In the genomic region with DNA sequence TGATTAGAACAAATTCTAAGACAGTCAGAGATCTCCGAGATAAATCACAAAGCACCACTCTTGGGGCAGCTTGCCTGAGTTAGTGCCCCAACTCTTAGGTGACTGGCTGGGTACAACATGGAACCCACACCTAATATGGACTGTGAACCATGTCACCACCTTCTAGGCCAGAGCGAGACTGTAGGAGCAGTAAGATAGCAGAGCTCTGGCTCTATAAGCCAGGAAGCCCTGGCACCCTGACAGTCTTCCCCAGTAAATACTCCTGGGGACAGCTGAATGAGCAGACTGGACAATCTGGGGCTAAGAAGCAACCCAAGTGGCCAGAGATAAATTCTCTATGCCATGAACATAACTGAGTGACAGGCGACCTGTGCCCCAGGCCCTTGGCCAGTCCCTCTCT, we compare ENCODE assay signal across 19 mouse cellular contexts.
"Had no signal": no experiment of that assay in that cellular context is flagged by ENCODE, and none has a peak within 500 bp of the region (broad histone marks: within the 10 kb centered on the region; RNA-seq: fewer than 3 reads in every experiment).

No protein-coding gene starts in this region.

- H3K36me3 ChIP-seq: midbrain, embryonic 12.5 days; neural tube, embryonic 13.5 days; neural tube, embryonic 15.5 days had no signal

- H3K27me3 ChIP-seq: midbrain, embryonic 12.5 days; neural tube, embryonic 13.5 days; neural tube, embryonic 15.5 days had no signal

- H3K9ac ChIP-seq: lung, embryonic 14.5 days; midbrain, embryonic 12.5 days; neural tube, embryonic 13.5 days; neural tube, embryonic 15.5 days had no signal

- H3K27ac ChIP-seq: midbrain, embryonic 10.5 days; midbrain, embryonic 12.5 days; neural tube, embryonic 13.5 days; neural tube, embryonic 15.5 days had no signal

- DNase-seq: lung, adult 18-20 months; lung, embryonic 14.5 days; lung, postnatal 10 days; lung, postnatal 4 days; midbrain, embryonic 14.5 days; retina, postnatal 1 day; right cerebral cortex, adult 18-20 months; right cerebral cortex, postnatal 25 days; right cerebral cortex, postnatal 4 days; spleen, adult 18-20 months; thymus, adult 18-20 months; thymus, postnatal 14 days; thymus, postnatal 36 days had no signal

- H3K4me1 ChIP-seq: midbrain, embryonic 10.5 days; midbrain, embryonic 12.5 days; neural tube, embryonic 15.5 days had no signal

- H3K4me2 ChIP-seq: lung, embryonic 14.5 days; midbrain, embryonic 12.5 days; neural tube, embryonic 13.5 days; neural tube, embryonic 15.5 days had no signal

- H3K4me3 ChIP-seq: midbrain, embryonic 10.5 days; midbrain, embryonic 12.5 days; myocyte; neural tube, embryonic 13.5 days; neural tube, embryonic 15.5 days had no signal

- H3K9me3 ChIP-seq: midbrain, embryonic 10.5 days; midbrain, embryonic 12.5 days; neural tube, embryonic 13.5 days; neural tube, embryonic 15.5 days had no signal

- ATAC-seq: midbrain, embryonic 16.5 days had no signal
